Mouse (Mus musculus) cerebellum, adult 2 months (tissue): Measurements from ENCODE around the gene Ifnar2. TPM values are rescaled to one million over a fixed set of nuclear protein-coding genes. Genes with fewer than 3 reads are reported as not detected.
A peak's percentile ranks its signal among the peaks of the same experiment; 100 is the strongest.

Experiments
- DNase-seq, 2 experiments: peaks; one replicate each; pipeline ENCODE4 v3.0.0; 2021
- H3K27ac ChIP-seq: fragments of 200-500 bp; 2 replicates; pipeline ENCODE4 v1.5.1; 2012; ENCODE audit warnings: low read length, control low read depth, inconsistent platforms; ENCODE audit not compliant: insufficient read depth
- H3K27me3 ChIP-seq: fragments of 200-500 bp; 2 replicates; pipeline ENCODE4 v1.6.1; 2012; ENCODE audit warnings: inconsistent platforms, mild to moderate bottlenecking, low read length, moderate library complexity; ENCODE audit not compliant: control insufficient read depth, insufficient read depth
- H3K4me1 ChIP-seq: fragments of 200-500 bp; 2 replicates; pipeline ENCODE4 v1.6.1; 2011; ENCODE audit warnings: low read length; ENCODE audit not compliant: control insufficient read depth, insufficient read depth
- H3K4me3 ChIP-seq: fragments of 200-500 bp; replicated peaks from 2 replicates; pipeline ENCODE3; 2011; ENCODE audit warnings: mild to moderate bottlenecking, low read depth, low read length, control low read depth; ENCODE audit not compliant: insufficient read depth
- CTCF ChIP-seq: fragments of 200-500 bp; IDR thresholded peaks from 2 replicates; pipeline ENCODE4 v1.5.1; 2011; ENCODE audit warnings: low read depth, mild to moderate bottlenecking, control low read depth, low read length, moderate library complexity, borderline replicate concordance; ENCODE audit not compliant: insufficient read depth
- POLR2A ChIP-seq: fragments of 200-500 bp; IDR thresholded peaks from 2 replicates; pipeline ENCODE4 v1.6.1; 2011; ENCODE audit warnings: low read length, control low read depth, borderline replicate concordance; ENCODE audit not compliant: insufficient read depth
- WGBS: fragments of 180-500 bp; shearing (Covaris S2); methylation state at CpG from one replicate; pipeline ENCODE4 v1.1.7; 2018; 5-methylcytosine and 5-hydroxymethylcytosine counted together
- polyA plus RNA-seq: library from polyadenylated mRNA; depleted of rRNA; stranded (reverse); fragments of >200 nt; gene quantifications from 2 replicates; pipeline ENCODE4 v1.2.3, GENCODE M21; 2012

Ifnar2 gene
- polyA plus RNA-seq, 1 experiment, result 33.9 TPM

DNA sequence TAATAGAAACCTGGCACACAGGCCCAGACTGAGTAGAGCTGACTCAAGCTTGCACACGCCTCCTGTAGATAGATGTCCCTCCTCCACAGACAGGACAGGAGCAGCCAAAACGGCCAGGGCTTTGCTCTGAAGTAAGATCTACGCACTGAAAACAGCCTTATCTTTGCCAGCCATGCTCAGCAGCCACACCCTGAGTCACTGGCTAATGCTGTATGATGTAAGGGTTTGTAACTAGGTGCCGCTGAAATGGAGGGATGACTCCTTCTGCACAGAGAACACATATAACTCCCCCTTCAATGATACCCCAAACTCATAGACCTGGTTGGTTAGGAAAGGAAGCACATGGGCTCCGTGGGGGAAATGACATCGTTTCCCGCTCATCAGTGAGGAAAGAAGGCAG is 19.8 kb upstream of the Ifnar2 start:
- WGBS, result 68% methylated on average over 7 of the region's 7 CpGs
- no peak for DNase-seq
- Histone ChIP-seq H3K27me3 (no peaks in the 10 kb centered on the region), H3K4me1 (no peaks in the 10 kb centered on the region), H3K27ac (no peak overlapping the region), H3K4me3 (no peak overlapping the region)
- TF ChIP-seq CTCF, result no peak
- TF ChIP-seq POLR2A, result no peak

DNA sequence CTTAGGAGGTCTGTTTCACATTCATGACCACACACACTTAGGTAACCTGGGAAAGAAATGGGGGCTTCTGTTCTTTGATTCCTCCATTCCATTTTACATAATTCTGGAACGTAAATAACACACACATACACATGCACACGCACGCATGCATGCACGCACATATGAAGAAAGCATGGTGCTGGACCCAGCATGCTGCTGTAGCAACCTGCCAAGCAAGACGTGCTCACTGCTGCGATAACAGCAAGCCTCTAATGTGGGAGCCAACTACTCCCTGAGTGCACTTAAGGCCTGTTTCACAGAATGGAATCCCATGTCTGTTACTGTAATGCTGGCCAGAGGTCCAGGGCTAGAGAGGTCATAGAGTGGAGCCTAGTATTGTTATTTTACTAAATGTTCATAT is 19.4 kb upstream of the Ifnar2 start:
- H3K4me1 ChIP-seq, result no peaks in the 10 kb centered on the region
- no peak overlapping the region for H3K27ac ChIP-seq
- no peak overlapping the region for H3K4me3 ChIP-seq
- TF ChIP-seq POLR2A, result no peak
- no peak for TF ChIP-seq CTCF
- WGBS, result 56% methylated on average over 6 of the region's 6 CpGs
- no peaks in the 10 kb centered on the region for H3K27me3 ChIP-seq
- no peak for DNase-seq

DNA sequence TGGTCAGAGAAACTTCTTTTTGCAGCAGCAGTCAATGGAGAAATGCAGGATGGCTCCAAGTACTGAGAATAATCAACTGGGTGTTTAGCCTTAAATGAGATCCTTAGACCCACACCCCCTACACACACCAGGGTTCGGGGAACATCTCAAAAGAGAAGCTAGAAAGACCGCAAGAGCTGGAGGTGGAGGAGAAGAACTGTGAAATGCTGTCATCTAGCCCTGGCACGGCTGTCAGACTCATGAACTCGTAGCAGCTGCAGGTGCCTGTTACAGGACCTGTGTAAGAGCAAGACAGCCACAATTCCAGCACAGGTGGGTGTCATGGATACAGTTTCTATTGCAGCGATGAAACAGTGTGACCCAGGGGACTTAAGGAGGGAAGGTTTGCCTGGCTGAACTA is 18.9 kb upstream of the Ifnar2 start:
- no peak for DNase-seq
- Histone ChIP-seq H3K4me3 (no peak overlapping the region), H3K27ac (no peak overlapping the region), H3K4me1 (no peaks in the 10 kb centered on the region), H3K27me3 (no peaks in the 10 kb centered on the region)
- 85% methylated on average over 5 of the region's 5 CpGs for WGBS
- TF ChIP-seq CTCF (no peak), POLR2A (no peak)

DNA sequence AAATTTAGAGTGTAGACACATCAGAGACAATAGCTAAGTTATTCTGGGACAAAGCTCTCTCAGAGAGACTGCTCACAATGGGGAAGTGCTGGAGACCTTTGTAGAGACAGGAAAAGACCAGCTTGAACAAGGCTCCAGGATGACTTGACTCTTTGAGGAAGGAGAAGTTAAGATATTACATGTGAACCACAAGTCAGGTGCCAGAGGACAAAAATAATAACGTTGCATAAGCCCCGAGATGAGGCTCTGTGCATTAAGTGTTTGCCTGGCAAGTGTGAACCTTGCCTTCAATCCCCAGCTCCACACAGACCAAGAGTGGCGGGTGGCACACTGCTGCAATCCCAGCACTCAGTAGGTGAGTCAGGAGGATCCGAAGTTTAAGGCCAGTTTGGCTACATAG is 18.0 kb upstream of the Ifnar2 start:
- TF ChIP-seq CTCF (no peak), POLR2A (no peak)
- Histone ChIP-seq H3K4me3 (no peak overlapping the region), H3K27me3 (no peaks in the 10 kb centered on the region), H3K27ac (no peak overlapping the region), H3K4me1 (0 out of 2 replicates have a peak, but pooled peaks cover 2% of the 10 kb centered on the region)
- WGBS, result 76% methylated on average over 4 of the region's 4 CpGs
- DNase-seq, result no peak

DNA sequence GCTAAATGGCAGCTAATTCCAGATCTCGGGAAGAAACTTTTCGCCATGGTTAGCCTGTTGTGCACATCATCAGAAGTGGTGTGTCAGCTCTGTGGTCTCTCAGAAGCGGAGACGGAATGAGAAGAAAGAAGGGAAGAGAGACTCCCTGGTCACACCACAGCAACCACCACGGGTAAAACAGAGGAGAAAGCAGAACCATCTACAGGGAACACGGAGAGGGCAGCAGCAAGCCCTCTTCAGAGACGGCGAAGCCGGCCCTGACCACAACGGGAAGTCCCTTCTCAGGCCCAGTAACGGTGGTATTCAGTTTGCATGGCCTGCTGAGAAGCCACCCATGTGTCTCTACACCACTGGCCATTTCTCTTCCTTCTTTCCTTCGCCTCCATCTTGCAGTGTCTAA is 17.4 kb upstream of the Ifnar2 start:
- Histone ChIP-seq H3K27ac (no peak overlapping the region), H3K4me1 (0 out of 2 replicates have a peak, but pooled peaks cover 6% of the 10 kb centered on the region), H3K4me3 (no peak overlapping the region), H3K27me3 (no peaks in the 10 kb centered on the region)
- DNase-seq, result no peak
- TF ChIP-seq POLR2A (no peak), CTCF (no peak)
- 71% methylated on average over 12 of the region's 12 CpGs for WGBS

DNA sequence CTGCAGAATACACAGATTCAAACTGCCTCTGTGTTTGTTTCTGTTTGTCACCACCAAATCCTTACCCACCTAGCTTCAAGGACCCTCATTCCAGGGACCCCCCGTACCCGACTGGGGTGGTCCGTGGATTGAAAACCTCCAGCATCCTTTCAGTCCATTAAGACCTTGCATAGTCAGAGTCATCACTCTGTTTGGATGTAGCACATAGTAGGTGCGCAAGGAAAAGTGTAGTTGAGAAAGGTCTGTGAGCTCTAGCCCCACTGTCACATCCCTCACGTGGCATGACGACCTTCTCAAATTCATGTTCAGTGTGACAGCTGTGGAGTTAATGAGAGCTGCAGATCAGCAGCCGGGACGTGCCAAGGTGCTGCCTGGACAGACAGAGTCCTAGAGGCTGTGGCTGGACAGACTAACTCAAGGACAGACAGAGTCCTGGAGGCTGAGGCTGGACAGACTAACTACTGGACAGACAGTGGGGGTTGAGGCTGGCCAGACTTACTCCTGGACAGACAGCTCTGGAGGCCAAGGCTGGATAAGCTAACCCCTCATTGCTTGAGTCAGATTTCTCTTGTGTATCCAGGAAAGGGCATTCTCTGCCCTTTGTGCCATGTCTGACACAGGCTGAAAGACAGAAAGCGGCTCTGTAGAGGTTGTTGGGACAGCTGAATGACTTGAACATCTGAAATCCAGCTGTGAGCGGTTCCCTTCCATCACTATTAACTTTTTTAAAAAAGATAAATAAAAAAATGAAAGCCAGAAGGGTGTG is 15.6 kb upstream of the Ifnar2 start:
- H3K4me3 ChIP-seq, result no peak overlapping the region
- DNase-seq, result no peak
- H3K27me3 ChIP-seq, result no peaks in the 10 kb centered on the region
- 0 out of 2 replicates have a peak, but pooled peaks cover 6% of the 10 kb centered on the region for H3K4me1 ChIP-seq
- WGBS, result 57% methylated on average over 10 of the region's 10 CpGs
- H3K27ac ChIP-seq, result no peak overlapping the region
- TF ChIP-seq POLR2A (no peak), CTCF (no peak)

DNA sequence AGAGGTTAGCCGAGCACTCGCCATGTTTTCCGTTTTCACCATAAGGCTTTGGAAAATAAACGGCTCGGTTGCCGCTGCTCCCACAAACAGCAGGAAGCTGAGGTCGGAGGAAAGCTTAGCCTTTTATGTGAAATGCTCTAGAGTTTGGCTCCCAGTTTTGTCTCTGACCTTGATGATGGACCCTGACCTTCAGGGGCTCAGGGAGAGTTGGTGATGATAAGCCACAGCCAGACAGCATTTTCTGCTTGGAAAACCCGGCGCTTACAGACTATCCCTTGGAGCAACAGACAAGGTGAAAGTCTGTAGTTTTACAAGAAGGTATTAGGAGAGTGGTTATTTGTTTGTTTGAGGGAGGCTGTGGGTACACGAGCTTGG is 15.1 kb upstream of the Ifnar2 start:
- no peaks in the 10 kb centered on the region for H3K27me3 ChIP-seq
- WGBS, result 60% methylated on average over 10 of the region's 10 CpGs
- TF ChIP-seq CTCF, result no peak
- TF ChIP-seq POLR2A, result no peak
- no peak for DNase-seq
- H3K4me3 ChIP-seq, result no peak overlapping the region
- H3K27ac ChIP-seq, result no peak overlapping the region
- 0 out of 2 replicates have a peak, but pooled peaks cover 6% of the 10 kb centered on the region for H3K4me1 ChIP-seq

DNA sequence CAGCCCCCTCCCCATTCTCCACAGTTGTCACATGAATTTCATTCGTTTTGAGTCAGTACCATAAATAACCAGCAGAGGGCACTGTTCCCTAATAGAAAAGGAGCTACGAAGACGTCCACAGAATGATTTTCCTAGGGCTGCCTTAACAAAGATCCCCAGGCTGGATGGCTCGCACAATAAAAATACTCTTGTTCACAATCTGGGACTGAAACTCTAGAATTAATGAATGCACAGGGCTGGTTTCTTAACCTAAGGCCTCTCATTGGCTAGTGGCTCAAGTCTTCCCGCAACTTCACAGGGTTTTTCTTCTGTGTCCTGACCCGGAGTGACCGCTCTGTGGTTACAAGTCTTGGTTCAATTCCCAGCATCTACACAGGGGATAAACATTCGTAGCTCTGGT is 14.0 kb upstream of the Ifnar2 start:
- TF ChIP-seq POLR2A (no peak), CTCF (peak; percentile 57; the same call in 1 of the 2 replicates)
- 0 out of 2 replicates have a peak, but pooled peaks cover 6% of the 10 kb centered on the region for H3K4me1 ChIP-seq
- WGBS, result 29% methylated on average over 8 of the region's 8 CpGs
- peak; percentile 29 to 54 for DNase-seq
- H3K27me3 ChIP-seq, result no peaks in the 10 kb centered on the region
- H3K27ac ChIP-seq, result no peak overlapping the region
- H3K4me3 ChIP-seq, result no peak overlapping the region
